Mouse (Mus musculus): Measurements from ENCODE around the gene Hist1h2an.
"Not testable (repeated sequence)": the region's sequence is repeated elsewhere in the genome, so short reads cannot be mapped to it uniquely, and the experiment has no call there.

DNA sequence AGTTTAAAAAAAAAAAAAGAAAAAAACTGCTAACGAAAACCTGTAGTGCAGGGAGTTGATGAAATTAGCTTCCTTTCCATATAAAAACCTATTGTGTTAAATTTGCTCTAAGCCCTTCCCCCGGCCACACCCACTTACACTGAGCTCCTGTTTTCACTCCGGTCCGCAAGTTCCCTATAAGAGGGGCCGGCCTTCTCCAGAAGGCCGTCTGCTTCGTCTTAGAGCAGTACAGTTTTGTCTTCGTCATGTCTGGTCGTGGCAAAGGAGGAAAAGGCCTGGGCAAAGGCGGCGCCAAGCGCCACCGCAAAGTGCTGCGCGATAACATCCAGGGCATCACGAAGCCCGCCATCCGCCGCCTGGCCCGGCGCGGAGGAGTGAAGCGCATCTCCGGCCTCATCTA lies 24.5 kb upstream of the Hist1h2an start, which contains the start of gene Hist1h4m:
- TF ChIP-seq POLR2A (IDR thresholded peaks at IDR 0.05; ENCODE audit: borderline replicate concordance, control insufficient read depth, low read depth, low read length); CTCF (IDR thresholded peaks at IDR 0.05; ENCODE audit: control insufficient read depth, insufficient read depth, low read length): not testable (repeated sequence)
